16 mouse cellular contexts compared by ENCODE assay signal in the genomic region with DNA sequence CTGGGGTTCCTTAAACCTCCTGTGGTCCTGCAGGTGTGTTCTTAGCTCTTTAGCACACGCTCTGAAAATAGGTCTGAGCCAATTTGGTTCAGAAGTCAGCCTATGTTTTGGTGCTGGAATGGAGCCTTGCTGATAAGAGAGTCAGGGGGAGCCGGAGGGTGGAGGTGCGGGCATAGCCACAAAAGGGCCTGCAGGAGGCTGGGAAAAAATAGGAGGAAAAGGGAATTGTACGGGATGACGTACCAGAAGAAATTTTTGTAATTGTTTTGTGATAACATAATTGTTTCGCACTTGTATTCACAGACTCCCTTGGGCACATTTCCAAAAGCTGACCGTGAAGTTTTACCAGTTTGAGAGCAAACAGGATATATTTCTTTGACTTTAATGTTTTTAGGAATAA. TPM values are rescaled to one million over a fixed set of nuclear protein-coding genes. Genes with fewer than 3 reads are reported as not detected.
DNase-seq lines count a peak whose midpoint lies in the region; ATAC-seq lines count a peak whose summit lies in the region.
"Had no signal": no experiment of that assay in that cellular context is flagged by ENCODE, and none has a peak within 500 bp of the region (broad histone marks: within the 10 kb centered on the region; RNA-seq: fewer than 3 reads in every experiment).

No protein-coding gene starts in this region.

- H3K27me3 ChIP-seq in embryonic facial prominence, embryonic 14.5 days (replicated peaks; ENCODE audit: control insufficient read depth, insufficient read depth, low read length), result no peaks in the 10 kb centered on the region
- no peaks in the 10 kb centered on the region; the same call in 1 of the 2 replicates for H3K27me3 ChIP-seq in embryonic facial prominence, embryonic 10.5 days (replicated peaks; ENCODE audit: low read depth, poor library complexity, severe bottlenecking)
- H3K27me3 ChIP-seq in heart, embryonic 16.5 days (ENCODE audit: control insufficient read depth, insufficient read depth, low read length), result no peaks in the 10 kb centered on the region
- no peaks in the 10 kb centered on the region for H3K27me3 ChIP-seq in hindbrain, embryonic 11.5 days (ENCODE audit: control insufficient read depth, insufficient read depth, low read length)
- H3K27me3 ChIP-seq: embryonic facial prominence, embryonic 15.5 days; midbrain, embryonic 15.5 days had no signal

- ATAC-seq in embryonic facial prominence, embryonic 14.5 days (ENCODE audit: low read depth), result no peak
- ATAC-seq in heart, embryonic 16.5 days (replicated peaks; ENCODE audit: extremely low read depth, insufficient read depth, low FRiP score), result peak; percentile 49
- ATAC-seq in hindbrain, embryonic 11.5 days (ENCODE audit: low FRiP score), result no peak
- ATAC-seq: forebrain, embryonic 14.5 days; midbrain, embryonic 15.5 days had no signal

- H3K4me2 ChIP-seq in embryonic facial prominence, embryonic 14.5 days (ENCODE audit: low read depth, low read length), result no peak overlapping the region
- H3K4me2 ChIP-seq in heart, embryonic 16.5 days (ENCODE audit: low read depth, low read length), result peak overlapping the region; percentile 26
- no peak overlapping the region for H3K4me2 ChIP-seq in hindbrain, embryonic 11.5 days (replicated peaks; ENCODE audit: low read depth, low read length)
- H3K4me2 ChIP-seq: embryonic facial prominence, embryonic 15.5 days; midbrain, embryonic 15.5 days; neural tube, embryonic 13.5 days had no signal

- H3K9ac ChIP-seq in embryonic facial prominence, embryonic 14.5 days (ENCODE audit: low read depth, low read length), result no peak overlapping the region
- H3K9ac ChIP-seq in heart, embryonic 16.5 days (ENCODE audit: low read length), result no peak overlapping the region; the same call in 1 of the 2 replicates
- no peak overlapping the region for H3K9ac ChIP-seq in hindbrain, embryonic 11.5 days (ENCODE audit: low read depth, low read length)
- H3K9ac ChIP-seq: embryonic facial prominence, embryonic 15.5 days; midbrain, embryonic 15.5 days; neural tube, embryonic 13.5 days had no signal

- H3K9me3 ChIP-seq in embryonic facial prominence, embryonic 14.5 days (ENCODE audit: control insufficient read depth, low read length), result no peaks in the 10 kb centered on the region
- no peaks in the 10 kb centered on the region for H3K9me3 ChIP-seq in embryonic facial prominence, embryonic 10.5 days
- no peaks in the 10 kb centered on the region for H3K9me3 ChIP-seq in heart, embryonic 16.5 days (replicated peaks; ENCODE audit: control insufficient read depth, low read length)
- no peaks in the 10 kb centered on the region for H3K9me3 ChIP-seq in hindbrain, embryonic 11.5 days (ENCODE audit: control insufficient read depth, low read length)
- H3K9me3 ChIP-seq: embryonic facial prominence, embryonic 15.5 days; midbrain, embryonic 15.5 days; neural tube, embryonic 13.5 days had no signal

- WGBS in embryonic facial prominence, embryonic 14.5 days, result 55% methylated on average over 7 of the region's 7 CpGs
- 76% methylated on average over 7 of the region's 7 CpGs for WGBS in embryonic facial prominence, embryonic 10.5 days
- 13% methylated on average over 7 of the region's 7 CpGs for WGBS in heart, embryonic 16.5 days
- WGBS in hindbrain, embryonic 11.5 days, result 71% methylated on average over 7 of the region's 7 CpGs

- no peak overlapping the region for H3K4me3 ChIP-seq in embryonic facial prominence, embryonic 14.5 days (ENCODE audit: low read depth, low read length)
- H3K4me3 ChIP-seq in embryonic facial prominence, embryonic 10.5 days, result no peak overlapping the region
- no peak overlapping the region for H3K4me3 ChIP-seq in heart, embryonic 16.5 days (ENCODE audit: low read length)
- no peak overlapping the region for H3K4me3 ChIP-seq in hindbrain, embryonic 11.5 days (ENCODE audit: low read depth, low read length)
- H3K4me3 ChIP-seq: embryonic facial prominence, embryonic 15.5 days; midbrain, embryonic 15.5 days; neural tube, embryonic 13.5 days had no signal

- H3K36me3 ChIP-seq in embryonic facial prominence, embryonic 14.5 days (ENCODE audit: control insufficient read depth, insufficient read depth, low read length), result no peaks in the 10 kb centered on the region
- no peaks in the 10 kb centered on the region for H3K36me3 ChIP-seq in embryonic facial prominence, embryonic 10.5 days (replicated peaks)
- H3K36me3 ChIP-seq in heart, embryonic 16.5 days (ENCODE audit: control insufficient read depth, insufficient read depth), result no peaks in the 10 kb centered on the region
- no peaks in the 10 kb centered on the region for H3K36me3 ChIP-seq in hindbrain, embryonic 11.5 days (ENCODE audit: control insufficient read depth, insufficient read depth, low read length)
- H3K36me3 ChIP-seq: embryonic facial prominence, embryonic 15.5 days; midbrain, embryonic 15.5 days; neural tube, embryonic 13.5 days had no signal

- H3K4me1 ChIP-seq in embryonic facial prominence, embryonic 14.5 days (ENCODE audit: control insufficient read depth, insufficient read depth, low read length), result no peaks in the 10 kb centered on the region
- H3K4me1 ChIP-seq in embryonic facial prominence, embryonic 10.5 days, result no peaks in the 10 kb centered on the region
- H3K4me1 ChIP-seq in heart, embryonic 16.5 days (ENCODE audit: control insufficient read depth, insufficient read depth, low read length), result peaks cover 10% of the 10 kb centered on the region
- H3K4me1 ChIP-seq in hindbrain, embryonic 11.5 days (replicated peaks; ENCODE audit: control insufficient read depth, insufficient read depth, low read length), result no peaks in the 10 kb centered on the region
- H3K4me1 ChIP-seq: embryonic facial prominence, embryonic 15.5 days; midbrain, embryonic 15.5 days had no signal

- peak; percentile 33 for DNase-seq in embryonic facial prominence, embryonic 14.5 days (ENCODE audit: low spot score)
- DNase-seq in embryonic facial prominence, embryonic 10.5 days (ENCODE audit: low spot score), result no peak
- DNase-seq in lung, adult 18-20 months, result peak; percentile 29 to 37
- no peak for DNase-seq in lung, postnatal 14 days
- DNase-seq in lung, postnatal 10 days, result peak; percentile 38
- no peak for DNase-seq in hindbrain, embryonic 11.5 days (ENCODE audit: low spot score)
- DNase-seq in spleen, postnatal 4 days (ENCODE audit: low spot score in 2 of 2), result no peak
- DNase-seq: adrenal gland, adult 8-10 months; cerebellum, postnatal 36 days; right cerebral cortex, adult 18-20 months; thymus, adult 2 months had no signal

- H3K27ac ChIP-seq in embryonic facial prominence, embryonic 14.5 days (replicated peaks; ENCODE audit: low read depth, low read length), result no peak overlapping the region
- no peak overlapping the region for H3K27ac ChIP-seq in embryonic facial prominence, embryonic 10.5 days (replicated peaks)
- peak overlapping the region; percentile 13 for H3K27ac ChIP-seq in heart, embryonic 16.5 days (ENCODE audit: low read length)
- no peak overlapping the region for H3K27ac ChIP-seq in hindbrain, embryonic 11.5 days (ENCODE audit: low read depth, low read length)
- H3K27ac ChIP-seq: embryonic facial prominence, embryonic 15.5 days; midbrain, embryonic 15.5 days; neural tube, embryonic 13.5 days had no signal

RNA-seq across cellular contexts. Expression of a gene that starts 10.0 kb away (rescaled TPM):
- 10.7 and 13.0 TPM in 2 replicates for polyA plus RNA-seq in embryonic facial prominence, embryonic 14.5 days (2014; fragmentation: Nextera tagmentation; extraction: Ambion mirVana)
- polyA plus RNA-seq in embryonic facial prominence, embryonic 10.5 days (2016; fragmentation: Nextera tagmentation; extraction: Ambion mirVana), result 7.5 and 8.5 TPM in 2 replicates
- 18.7 and 20.5 TPM in 2 replicates for polyA plus RNA-seq in heart, embryonic 16.5 days (2015; fragmentation: Nextera tagmentation; extraction: Ambion mirVana)
- 10.1 and 11.0 TPM in 2 replicates for polyA plus RNA-seq in hindbrain, embryonic 11.5 days (2014; fragmentation: Nextera tagmentation; extraction: Ambion mirVana)

Comparison
In these comparisons a context has a peak if more than half of its experiments do, and no peak if none do; other contexts are left out.
1. DNase-seq: peak in embryonic facial prominence, embryonic 14.5 days (single experiment), lung, adult 18-20 months (2 of 2) and lung, postnatal 10 days (single experiment); none in embryonic facial prominence, embryonic 10.5 days (single experiment), lung, postnatal 14 days (single experiment), hindbrain, embryonic 11.5 days (single experiment) and spleen, postnatal 4 days (0 of 2).